Mouse (Mus musculus): ENCODE measurements at regions not wholly inside any gene's neighbourhood (a gene's known extent, or its start where the extent isn't known, plus 50 kb on each side); places are given as distances from the start of the nearest gene placed in this dataset.
A peak's percentile ranks its signal among the peaks of the same experiment; 100 is the strongest.

GRCm38 (mm10) chrX:11801208-11801607, 358.9 kb downstream of the Bcor start:
- Histone ChIP-seq H3K27ac (ENCODE audit: low read depth, low read length) (no peak overlapping the region), H3K9me3 (replicated peaks; ENCODE audit: control insufficient read depth, low read length) (no peaks in the 10 kb centered on the region), H3K4me2 (ENCODE audit: low read length) (no peak overlapping the region), H3K36me3 (ENCODE audit: control insufficient read depth, insufficient read depth, low read length) (no peaks in the 10 kb centered on the region), H3K4me1 (ENCODE audit: control insufficient read depth, insufficient read depth, low read length) (peaks cover 10% of the 10 kb centered on the region), H3K27me3 (replicated peaks; ENCODE audit: control insufficient read depth, insufficient read depth, low read length) (0 out of 2 replicates have a peak, but pooled peaks cover under 1% of the 10 kb centered on the region), H3K9ac (ENCODE audit: low read length) (no peak overlapping the region), H3K4me3 (ENCODE audit: low read depth, low read length) (no peak overlapping the region)
- DNase-seq (ENCODE audit: low spot score) (no peak), ATAC-seq (no peak)
- 53% methylated on average over 3 of the region's 3 CpGs for WGBS

GRCm38 (mm10) chrX:11801621-11802020, 358.5 kb downstream of the Bcor start:
- no peaks in the 10 kb centered on the region for H3K36me3 ChIP-seq (ENCODE audit: control insufficient read depth, insufficient read depth, low read length)
- 0 out of 2 replicates have a peak, but pooled peaks cover 5% of the 10 kb centered on the region for H3K27me3 ChIP-seq (replicated peaks; ENCODE audit: control insufficient read depth, insufficient read depth, low read length)
- H3K4me2 ChIP-seq (ENCODE audit: low read length), result no peak overlapping the region
- 61% methylated on average over 12 of the region's 12 CpGs for WGBS
- peaks cover 10% of the 10 kb centered on the region for H3K4me1 ChIP-seq (ENCODE audit: control insufficient read depth, insufficient read depth, low read length)
- DNase-seq (ENCODE audit: low spot score) (no peak), ATAC-seq (no peak)
- no peak overlapping the region for H3K4me3 ChIP-seq (ENCODE audit: low read depth, low read length)
- H3K27ac ChIP-seq (ENCODE audit: low read depth, low read length), result no peak overlapping the region
- H3K9ac ChIP-seq (ENCODE audit: low read length), result no peak overlapping the region
- no peaks in the 10 kb centered on the region for H3K9me3 ChIP-seq (replicated peaks; ENCODE audit: control insufficient read depth, low read length)

DNA sequence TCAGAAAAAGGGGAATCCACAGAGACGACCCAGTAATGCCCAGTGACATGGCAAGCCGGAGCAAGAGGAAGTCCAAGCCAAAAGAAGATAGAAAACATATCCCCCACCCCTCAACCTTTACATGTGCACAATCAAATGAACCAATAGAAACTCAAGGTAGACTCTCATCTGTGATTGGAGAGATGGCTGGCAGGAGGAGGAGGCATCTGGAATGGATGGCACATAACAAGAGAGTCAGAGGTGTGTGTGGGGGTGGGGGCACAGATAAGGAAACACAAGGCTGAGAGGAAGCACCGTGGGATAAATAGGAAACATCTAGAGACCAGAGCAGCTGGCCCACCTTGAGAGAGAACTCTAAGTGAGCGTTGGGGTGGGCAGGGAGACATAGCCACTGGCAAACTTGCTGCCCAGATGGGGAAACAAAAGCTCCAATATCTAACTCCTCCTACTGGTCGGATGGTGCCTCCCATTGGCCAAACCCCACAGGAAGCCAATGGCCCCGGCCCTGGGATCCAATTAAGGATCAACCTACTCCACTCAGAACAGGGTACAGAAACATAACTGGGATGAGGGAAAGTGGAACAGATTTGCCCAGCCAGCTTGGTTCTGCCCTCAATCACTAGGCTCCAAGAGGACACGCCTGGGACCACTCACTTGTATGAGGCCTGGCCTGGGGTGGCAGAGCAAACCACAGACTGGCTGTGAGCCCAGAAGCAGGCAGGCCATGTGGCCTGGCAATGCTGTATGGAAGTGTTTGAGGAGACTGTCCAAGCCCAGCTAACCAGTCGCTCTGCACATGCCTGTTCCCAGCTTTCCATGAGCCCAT, 357.9 kb downstream of the Bcor start:
- H3K4me2 ChIP-seq (ENCODE audit: low read length), result no peak overlapping the region
- H3K36me3 ChIP-seq (ENCODE audit: control insufficient read depth, insufficient read depth, low read length), result no peaks in the 10 kb centered on the region
- H3K27me3 ChIP-seq (replicated peaks; ENCODE audit: control insufficient read depth, insufficient read depth, low read length), result 0 out of 2 replicates have a peak, but pooled peaks cover 8% of the 10 kb centered on the region
- ATAC-seq, result no peak
- H3K9me3 ChIP-seq (replicated peaks; ENCODE audit: control insufficient read depth, low read length), result no peaks in the 10 kb centered on the region
- peak; percentile 43 for DNase-seq (ENCODE audit: low spot score)
- WGBS, result 49% methylated on average over 8 of the region's 8 CpGs
- no peak overlapping the region for H3K9ac ChIP-seq (ENCODE audit: low read length)
- no peak overlapping the region for H3K4me3 ChIP-seq (ENCODE audit: low read depth, low read length)
- H3K27ac ChIP-seq (ENCODE audit: low read depth, low read length), result no peak overlapping the region
- H3K4me1 ChIP-seq (ENCODE audit: control insufficient read depth, insufficient read depth, low read length), result peaks cover 10% of the 10 kb centered on the region

GRCm38 (mm10) chrX:11803239-11803638, 356.9 kb downstream of the Bcor start:
- H3K27ac ChIP-seq (ENCODE audit: low read depth, low read length), result no peak overlapping the region
- no peak overlapping the region for H3K9ac ChIP-seq (ENCODE audit: low read length)
- H3K27me3 ChIP-seq (replicated peaks; ENCODE audit: control insufficient read depth, insufficient read depth, low read length), result 0 out of 2 replicates have a peak, but pooled peaks cover 10% of the 10 kb centered on the region
- no peak overlapping the region for H3K4me2 ChIP-seq (ENCODE audit: low read length)
- 25% methylated on average over 9 of the region's 9 CpGs for WGBS
- H3K4me3 ChIP-seq (ENCODE audit: low read depth, low read length), result no peak overlapping the region
- ATAC-seq, result no peak
- H3K36me3 ChIP-seq (ENCODE audit: control insufficient read depth, insufficient read depth, low read length), result no peaks in the 10 kb centered on the region
- H3K4me1 ChIP-seq (ENCODE audit: control insufficient read depth, insufficient read depth, low read length), result peaks cover 14% of the 10 kb centered on the region
- no peak for DNase-seq (ENCODE audit: low spot score)
- no peaks in the 10 kb centered on the region for H3K9me3 ChIP-seq (replicated peaks; ENCODE audit: control insufficient read depth, low read length)

DNA sequence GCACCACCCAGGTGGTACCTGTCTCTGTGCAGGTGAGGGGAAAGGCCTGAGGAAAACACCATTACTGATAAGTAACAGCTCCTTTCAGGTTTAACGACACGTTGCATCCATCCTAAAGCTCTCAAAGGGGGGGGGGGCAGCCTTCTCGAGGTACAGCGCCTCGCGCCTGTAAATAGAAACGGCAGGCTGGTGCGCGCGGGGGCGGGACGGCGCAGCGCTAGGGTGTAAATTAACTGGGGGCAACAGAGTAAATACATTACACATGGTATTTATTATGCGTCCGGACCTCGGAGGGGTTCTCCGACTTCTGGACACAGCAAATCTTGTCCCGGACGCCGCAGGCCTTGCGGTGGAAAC, 353.3 kb downstream of the Bcor start:
- Histone ChIP-seq H3K4me1 (ENCODE audit: control insufficient read depth, insufficient read depth, low read length) (peaks cover 8% of the 10 kb centered on the region; the same call in 1 of the 2 replicates), H3K9ac (ENCODE audit: low read length) (peak overlapping the region; percentile 63), H3K9me3 (replicated peaks; ENCODE audit: control insufficient read depth, low read length) (no peaks in the 10 kb centered on the region), H3K4me2 (ENCODE audit: low read length) (peak overlapping the region; percentile 58), H3K27ac (ENCODE audit: low read depth, low read length) (peak overlapping the region; percentile 81), H3K27me3 (replicated peaks; ENCODE audit: control insufficient read depth, insufficient read depth, low read length) (0 out of 2 replicates have a peak, but pooled peaks cover 10% of the 10 kb centered on the region), H3K4me3 (ENCODE audit: low read depth, low read length) (peak overlapping the region; percentile 31), H3K36me3 (ENCODE audit: control insufficient read depth, insufficient read depth, low read length) (no peaks in the 10 kb centered on the region)
- DNase-seq (ENCODE audit: low spot score) (no peak), ATAC-seq (peak; percentile 21)
- 12% methylated on average over 22 of the region's 22 CpGs for WGBS

GRCm38 (mm10) chrX:11807253-11807882, 352.8 kb downstream of the Bcor start:
- H3K27me3 ChIP-seq (replicated peaks; ENCODE audit: control insufficient read depth, insufficient read depth, low read length), result 0 out of 2 replicates have a peak, but pooled peaks cover 10% of the 10 kb centered on the region
- no peaks in the 10 kb centered on the region for H3K36me3 ChIP-seq (ENCODE audit: control insufficient read depth, insufficient read depth, low read length)

GRCm38 (mm10) chrX:11807883-11808262, 352.3 kb downstream of the Bcor start:
- Histone ChIP-seq H3K9me3 (replicated peaks; ENCODE audit: control insufficient read depth, low read length) (no peaks in the 10 kb centered on the region), H3K4me1 (ENCODE audit: control insufficient read depth, insufficient read depth, low read length) (peaks cover 8% of the 10 kb centered on the region; the same call in 1 of the 2 replicates), H3K36me3 (ENCODE audit: control insufficient read depth, insufficient read depth, low read length) (no peaks in the 10 kb centered on the region), H3K4me2 (ENCODE audit: low read length) (peak overlapping the region; percentile 58), H3K27ac (ENCODE audit: low read depth, low read length) (peak overlapping the region; percentile 81), H3K27me3 (replicated peaks; ENCODE audit: control insufficient read depth, insufficient read depth, low read length) (0 out of 2 replicates have a peak, but pooled peaks cover 10% of the 10 kb centered on the region), H3K4me3 (ENCODE audit: low read depth, low read length) (peak overlapping the region; percentile 31), H3K9ac (ENCODE audit: low read length) (peak overlapping the region; percentile 63)
- no peak for DNase-seq (ENCODE audit: low spot score)
- WGBS, result 13% methylated on average over 9 of the region's 9 CpGs
- ATAC-seq, result peak; percentile 19; the same call in 1 of the 2 replicates

More at GRCm38 (mm10) chrX:11807253-11807882, 352.8 kb downstream of the Bcor start:
- peak; percentile 89 for ATAC-seq
- Histone ChIP-seq H3K4me1 (ENCODE audit: control insufficient read depth, insufficient read depth, low read length) (peaks cover 8% of the 10 kb centered on the region; the same call in 1 of the 2 replicates), H3K27ac (ENCODE audit: low read depth, low read length) (peak overlapping the region; percentile 81), H3K9me3 (replicated peaks; ENCODE audit: control insufficient read depth, low read length) (no peaks in the 10 kb centered on the region), H3K9ac (ENCODE audit: low read length) (peak overlapping the region; percentile 63), H3K4me3 (ENCODE audit: low read depth, low read length) (peak overlapping the region; percentile 31), H3K4me2 (ENCODE audit: low read length) (peak overlapping the region; percentile 58)
- 10% methylated on average over 68 of the region's 71 CpGs for WGBS
- DNase-seq (ENCODE audit: low spot score), result peak; percentile 87

DNA sequence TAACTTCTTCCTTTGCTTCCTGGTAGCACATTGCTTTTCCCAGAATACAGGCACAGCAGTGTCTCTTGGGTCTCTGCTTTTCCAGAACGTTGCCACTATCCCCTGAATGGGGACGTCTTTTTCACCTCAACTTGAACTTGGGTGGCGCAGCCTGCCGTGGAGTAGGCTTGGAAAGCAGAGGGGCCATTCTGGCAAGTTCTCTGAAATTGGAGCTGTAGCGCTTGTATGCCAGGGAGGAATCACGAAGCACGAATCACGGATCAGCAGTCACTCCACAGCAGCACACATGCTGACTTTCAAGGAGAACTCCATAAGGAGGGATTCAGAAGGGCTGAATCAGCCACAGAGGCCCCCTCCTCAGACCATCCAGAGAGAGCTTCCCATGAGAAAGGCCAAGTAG, 351.2 kb downstream of the Bcor start:
- 0 out of 2 replicates have a peak, but pooled peaks cover 10% of the 10 kb centered on the region for H3K27me3 ChIP-seq (replicated peaks; ENCODE audit: control insufficient read depth, insufficient read depth, low read length)
- H3K4me2 ChIP-seq (ENCODE audit: low read length), result no peak overlapping the region
- DNase-seq (ENCODE audit: low spot score) (no peak), ATAC-seq (no peak)
- no peak overlapping the region for H3K9ac ChIP-seq (ENCODE audit: low read length)
- H3K27ac ChIP-seq (ENCODE audit: low read depth, low read length), result no peak overlapping the region
- no peaks in the 10 kb centered on the region for H3K36me3 ChIP-seq (ENCODE audit: control insufficient read depth, insufficient read depth, low read length)
- 60% methylated on average over 8 of the region's 8 CpGs for WGBS
- peaks cover 4% of the 10 kb centered on the region; the same call in 1 of the 2 replicates for H3K4me1 ChIP-seq (ENCODE audit: control insufficient read depth, insufficient read depth, low read length)
- no peak overlapping the region for H3K4me3 ChIP-seq (ENCODE audit: low read depth, low read length)
- H3K9me3 ChIP-seq (replicated peaks; ENCODE audit: control insufficient read depth, low read length), result no peaks in the 10 kb centered on the region

All from forebrain, embryonic 14.5 days (tissue).